Comparison of ENCODE assay signal across 19 mouse cellular contexts in genomic region chr14:12715906-12716659, GRCm38 (mm10).
DNase-seq lines count a peak whose midpoint lies in the region; ATAC-seq and TF ChIP-seq lines count a peak whose summit lies in the region.
"Had no signal": no experiment of that assay in that cellular context is flagged by ENCODE, and none has a peak within 500 bp of the region (broad histone marks: within the 10 kb centered on the region; RNA-seq: fewer than 3 reads in every experiment).

No protein-coding gene starts in this region.

- TF ChIP-seq EP300 in stomach, postnatal 0 days (optimal IDR thresholded peaks at IDR 0.05): no peak

- no peak overlapping the region for H3K4me2 ChIP-seq in intestine, postnatal 0 days (replicated peaks; ENCODE audit: low read depth)
- no peak overlapping the region for H3K4me2 ChIP-seq in stomach, postnatal 0 days (replicated peaks; ENCODE audit: low read depth)
- H3K4me2 ChIP-seq: embryonic facial prominence, embryonic 13.5 days; heart, embryonic 12.5 days; hindbrain, embryonic 12.5 days had no signal

- no peaks in the 10 kb centered on the region for H3K36me3 ChIP-seq in intestine, postnatal 0 days (ENCODE audit: control insufficient read depth, insufficient read depth)
- H3K36me3 ChIP-seq in stomach, postnatal 0 days (ENCODE audit: control insufficient read depth, insufficient read depth, low read length): no peaks in the 10 kb centered on the region
- H3K36me3 ChIP-seq: embryonic facial prominence, embryonic 13.5 days; forebrain, embryonic 10.5 days; heart, embryonic 12.5 days; hindbrain, embryonic 12.5 days had no signal

- H3K27ac ChIP-seq in intestine, postnatal 0 days (ENCODE audit: low read depth, low read length): no peak overlapping the region
- no peak overlapping the region for H3K27ac ChIP-seq in stomach, postnatal 0 days (replicated peaks)
- H3K27ac ChIP-seq: embryonic facial prominence, embryonic 13.5 days; forebrain, embryonic 10.5 days; hindbrain, embryonic 12.5 days had no signal

- peak; percentile 21; the same call in 1 of the 2 replicates for ATAC-seq in frontal cortex, adult (ENCODE audit: low TSS enrichment)
- peak; percentile 85 for ATAC-seq in intestine, postnatal 0 days
- peak; percentile 94 for ATAC-seq in stomach, postnatal 0 days (ENCODE audit: low FRiP score, low TSS enrichment)
- ATAC-seq: forebrain, embryonic 14.5 days; hindbrain, embryonic 16.5 days had no signal

- TF ChIP-seq CTCF in intestine, postnatal 0 days (IDR thresholded peaks at IDR 0.05; ENCODE audit: low read depth): no peak
- no peak for TF ChIP-seq CTCF in stomach, postnatal 0 days (IDR thresholded peaks at IDR 0.05; ENCODE audit: low read depth)

- no peaks in the 10 kb centered on the region for H3K9me3 ChIP-seq in intestine, postnatal 0 days (ENCODE audit: control insufficient read depth)
- no peaks in the 10 kb centered on the region for H3K9me3 ChIP-seq in stomach, postnatal 0 days (ENCODE audit: control insufficient read depth, low read length)
- H3K9me3 ChIP-seq: embryonic facial prominence, embryonic 13.5 days; forebrain, embryonic 10.5 days; heart, embryonic 12.5 days; hindbrain, embryonic 12.5 days had no signal

- no peaks in the 10 kb centered on the region for H3K4me1 ChIP-seq in intestine, postnatal 0 days (replicated peaks; ENCODE audit: control insufficient read depth, insufficient read depth, low read length)
- no peaks in the 10 kb centered on the region for H3K4me1 ChIP-seq in stomach, postnatal 0 days (replicated peaks; ENCODE audit: control insufficient read depth, insufficient read depth)
- H3K4me1 ChIP-seq: embryonic facial prominence, embryonic 13.5 days; forebrain, embryonic 10.5 days; hindbrain, embryonic 12.5 days had no signal

- H3K9ac ChIP-seq in intestine, postnatal 0 days (ENCODE audit: low read depth, low read length): no peak overlapping the region
- no peak overlapping the region for H3K9ac ChIP-seq in stomach, postnatal 0 days (ENCODE audit: low read length)
- H3K9ac ChIP-seq: embryonic facial prominence, embryonic 13.5 days; heart, embryonic 12.5 days; hindbrain, embryonic 12.5 days had no signal

- whole genome bisulfite sequencing in intestine, postnatal 0 days: 31% methylated on average over 2 of the region's 2 CpGs
- 40% methylated on average over 2 of the region's 2 CpGs for WGBS in stomach, postnatal 0 days

- H3K27me3 ChIP-seq in intestine, postnatal 0 days (replicated peaks; ENCODE audit: control insufficient read depth, insufficient read depth, low read length): no peaks in the 10 kb centered on the region
- H3K27me3 ChIP-seq in stomach, postnatal 0 days (ENCODE audit: control insufficient read depth, insufficient read depth, low read length): no peaks in the 10 kb centered on the region
- H3K27me3 ChIP-seq: embryonic facial prominence, embryonic 13.5 days; heart, embryonic 12.5 days; hindbrain, embryonic 12.5 days had no signal

- no peak for DNase-seq in frontal cortex, postnatal 14 days (ENCODE audit: low spot score in 2 of 2)
- peak; percentile 46 for DNase-seq in gonadal fat pad, adult 2 months (ENCODE audit: low read depth)
- peak; percentile 17 for DNase-seq in stomach, postnatal 0 days (ENCODE audit: low spot score)
- DNase-seq in right cerebral cortex, postnatal 25 days: no peak
- DNase-seq in urinary bladder, adult 2 months (ENCODE audit: low spot score): no peak
- DNase-seq: adrenal gland, postnatal 10 days; cerebellum, adult 11-12 months; cerebellum, adult 9-10 months; cerebellum, postnatal 25 days; gastrocnemius, postnatal 10 days; heart, postnatal 4 days had no signal

- no peak overlapping the region for H3K4me3 ChIP-seq in intestine, postnatal 0 days (ENCODE audit: low read depth, low read length)
- H3K4me3 ChIP-seq in stomach, postnatal 0 days (ENCODE audit: low read depth, low read length): no peak overlapping the region
- H3K4me3 ChIP-seq: embryonic facial prominence, embryonic 13.5 days; forebrain, embryonic 10.5 days; heart, embryonic 12.5 days; hindbrain, embryonic 12.5 days had no signal

Comparison
In these comparisons a context has a peak if more than half of its experiments do, and no peak if none do; other contexts are left out.
1. ATAC-seq: peak in every context shown above with its lines; median percentile 94 in stomach, postnatal 0 days; 85 in intestine, postnatal 0 days; 21 in frontal cortex, adult.
2. DNase-seq: peak in gonadal fat pad, adult 2 months (single experiment) and stomach, postnatal 0 days (single experiment); none in frontal cortex, postnatal 14 days (0 of 2), right cerebral cortex, postnatal 25 days (single experiment) and urinary bladder, adult 2 months (single experiment).